Mouse (Mus musculus) brain, embryonic 18.5 days (tissue): ENCODE measurements at regions not wholly inside any gene's neighbourhood (a gene's known extent, or its start where the extent isn't known, plus 50 kb on each side); places are given as distances from the start of the nearest gene placed in this dataset.

Source experiments
- DNase-seq: peaks from one replicate; pipeline ENCODE4 v3.0.0-alpha.2; 2012; ENCODE audit warnings: low read depth, low spot score

DNA sequence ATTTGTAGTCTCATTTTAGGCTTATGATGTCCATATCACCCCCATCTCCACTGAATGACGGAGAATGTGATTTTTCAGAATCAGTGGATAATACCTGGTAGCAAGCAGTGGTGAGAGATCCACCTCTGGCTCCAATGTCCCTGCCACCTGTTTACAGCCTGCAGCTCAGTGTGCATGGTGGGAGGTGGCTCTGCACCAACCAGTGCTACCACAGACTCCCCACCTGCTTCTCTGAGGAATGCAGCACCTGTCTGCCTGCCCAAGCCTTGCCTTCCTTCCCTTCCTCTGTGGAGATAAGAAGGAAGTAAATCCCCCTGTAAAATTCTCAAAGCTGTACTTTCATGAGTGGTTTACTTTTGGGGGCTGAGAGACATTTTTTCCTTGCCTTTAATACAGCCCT lies 95.9 kb upstream of the Shh start:
- no peak for DNase-seq

DNA sequence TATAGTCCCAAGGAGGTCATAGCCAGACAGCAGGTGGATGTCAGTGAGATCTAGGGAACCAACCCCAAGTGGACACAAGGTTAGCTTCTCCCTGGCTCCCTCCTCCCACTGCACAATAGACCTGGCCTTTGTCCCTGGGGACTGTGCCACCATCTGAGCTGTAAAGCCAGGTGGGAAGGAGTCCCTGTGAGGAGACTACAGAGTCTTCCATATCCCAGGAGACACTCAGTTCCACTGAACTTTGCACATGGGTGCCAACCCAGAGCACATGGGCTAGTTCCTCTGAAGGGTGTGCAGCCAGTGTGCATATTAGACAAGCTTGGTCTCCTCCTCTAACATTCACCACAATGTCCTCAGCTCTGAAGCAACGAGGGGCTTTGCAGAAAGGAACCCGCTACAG lies 86.5 kb upstream of the Shh start:
- no peak for DNase-seq

DNA sequence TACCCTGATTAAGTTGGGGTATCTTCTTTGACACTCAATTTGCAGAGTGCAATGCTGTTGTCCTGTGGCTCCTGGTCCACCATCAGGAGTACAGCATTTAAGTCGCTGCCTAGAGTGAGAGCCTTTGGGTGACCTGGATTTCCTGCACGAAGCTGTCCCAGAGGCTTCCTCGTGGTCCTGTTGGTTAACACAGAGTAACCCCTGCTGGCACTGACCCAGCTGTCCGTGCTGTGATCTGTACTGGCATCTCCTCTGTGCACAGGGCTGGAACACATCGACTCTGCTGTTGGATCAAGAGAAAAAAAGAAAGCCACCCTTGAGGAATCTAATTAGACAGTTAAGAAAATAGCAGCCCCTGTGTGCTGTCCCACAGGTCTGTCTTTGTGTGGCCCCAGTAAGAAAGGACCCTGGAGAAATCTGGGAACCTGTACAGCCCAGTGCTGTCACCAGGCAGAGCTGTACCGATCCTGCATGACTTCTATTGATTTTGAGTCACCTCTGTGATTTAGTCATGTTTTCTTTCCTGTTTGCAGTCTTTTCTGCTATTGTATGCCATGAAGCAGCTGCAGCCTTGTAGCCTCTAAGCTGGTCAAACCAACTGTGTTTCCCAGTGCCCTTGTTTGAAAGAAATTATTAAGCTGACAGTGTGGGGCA lies 63.3 kb upstream of the Shh start:
- DNase-seq = no peak

DNA sequence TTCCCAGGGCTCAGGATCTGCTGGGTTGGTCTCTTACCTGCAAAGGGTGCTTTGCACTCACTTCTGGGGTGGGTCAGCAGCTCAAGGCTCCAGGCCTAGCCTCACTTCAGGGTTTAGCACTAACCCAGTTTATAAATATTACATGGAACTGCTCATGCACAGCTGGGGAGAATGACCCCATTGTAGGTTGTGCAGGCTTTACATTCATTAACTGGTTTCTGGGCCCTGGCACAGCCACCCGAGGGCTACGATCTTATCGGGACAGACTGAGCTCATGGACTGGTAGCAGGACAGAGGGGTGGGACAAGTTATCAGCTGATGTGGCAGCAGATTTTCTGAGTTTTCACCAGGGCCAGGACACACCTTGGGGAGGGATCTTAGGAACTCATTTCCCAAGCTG lies 59.4 kb upstream of the Shh start:
- no peak for DNase-seq

DNA sequence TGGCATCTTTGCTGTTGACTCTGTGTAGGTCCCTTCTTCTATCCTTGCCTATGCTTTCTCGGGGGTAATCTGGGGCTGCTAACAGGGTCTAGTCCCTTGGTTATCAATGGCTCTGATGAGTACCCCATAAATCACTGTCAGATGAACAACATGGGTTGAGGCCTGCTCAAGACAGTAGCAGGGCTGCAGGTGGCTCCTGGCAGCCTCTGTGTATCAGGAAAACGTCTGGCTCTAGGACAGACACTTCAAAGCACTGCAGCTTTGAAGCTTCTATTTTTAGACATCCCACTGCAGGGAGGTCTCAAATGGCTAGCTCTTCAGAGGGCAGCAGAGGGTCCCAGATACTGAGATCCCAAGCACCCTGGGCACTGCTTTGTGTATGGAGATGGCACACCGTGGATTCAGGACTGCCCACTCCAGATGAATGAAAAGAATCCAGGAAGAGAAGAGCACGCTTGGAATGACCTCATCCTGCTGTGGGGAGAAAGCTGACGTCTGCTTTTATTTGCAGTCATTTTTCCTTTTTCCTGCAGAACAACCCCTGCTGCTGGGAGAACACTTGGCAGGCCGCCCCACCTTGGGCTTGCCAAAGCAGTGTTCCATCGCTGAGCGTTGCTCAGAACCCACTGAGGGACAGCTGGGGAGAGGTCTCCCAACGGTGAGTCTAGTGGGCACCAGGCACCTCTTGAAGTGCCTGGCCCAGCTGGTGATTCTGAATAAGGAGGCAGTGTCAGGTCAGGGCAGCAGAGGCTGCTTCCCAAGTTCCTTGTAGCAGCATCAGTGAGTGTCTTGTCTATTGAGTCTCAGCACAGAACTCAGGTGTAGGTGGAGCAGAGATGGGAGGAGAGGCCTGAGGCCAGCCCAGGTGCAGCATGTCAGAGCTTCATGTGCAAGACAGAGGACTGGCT lies 54.0 kb upstream of the Shh start:
- DNase-seq = peak; percentile 20

DNA sequence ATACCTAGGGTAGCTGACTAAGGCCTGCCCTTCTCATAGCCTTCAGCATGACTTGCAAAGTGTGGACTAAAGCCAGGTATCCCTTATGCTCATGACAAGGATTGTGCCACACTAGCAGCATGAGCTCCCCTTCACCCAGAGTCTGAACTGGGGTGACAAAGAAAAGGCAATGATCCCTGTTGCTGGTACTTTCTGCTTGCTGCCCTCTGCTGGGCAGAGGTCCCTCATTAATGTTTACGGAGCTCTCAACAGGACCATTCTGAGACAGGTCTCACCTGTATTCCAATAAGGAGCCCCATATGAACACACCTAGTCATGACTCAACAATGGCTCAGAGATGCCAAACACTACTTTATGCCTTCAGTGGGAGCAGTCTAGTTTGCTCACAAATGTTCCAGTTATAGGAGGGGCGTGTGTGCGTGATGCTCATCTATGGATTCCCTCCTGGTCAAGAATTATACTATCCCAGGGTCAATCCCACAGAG lies 52.0 kb upstream of the Shh start:
- DNase-seq = no peak
